Mouse (Mus musculus) CH12.LX (cell line): ENCODE data around the gene B9d1. TPM values are rescaled to one million over a fixed set of nuclear protein-coding genes. Genes with fewer than 3 reads are reported as not detected.

ENCODE experiments used
- DNase-seq: peaks from one replicate; pipeline ENCODE4 v3.0.0-alpha.2; 2013; ENCODE audit errors: extremely low read depth
- H3K27ac ChIP-seq: 2 replicates; pipeline ENCODE4 v1.5.1; 2012; ENCODE audit warnings: low read depth, mild to moderate bottlenecking, control low read depth, moderate library complexity; ENCODE audit not compliant: insufficient read depth
- H3K27me3 ChIP-seq: replicated peaks from 2 replicates; pipeline ENCODE3; 2012; ENCODE audit warnings: inconsistent platforms
- H3K36me3 ChIP-seq, 2 experiments: replicated peaks in 1 of 2; 2 replicates each; pipeline versions ENCODE3 to v1.6.1; 2012; ENCODE audit warnings: inconsistent platforms in 1 of 2, low read length in 1 of 2, mild to moderate bottlenecking in 1 of 2, mixed read lengths in 1 of 2, moderate library complexity in 1 of 2; ENCODE audit not compliant: control insufficient read depth in 1 of 2, insufficient read depth in 1 of 2
- H3K4me1 ChIP-seq, 2 experiments: 2 replicates each; pipeline ENCODE4 v1.6.1; 2012; ENCODE audit warnings: inconsistent platforms in 1 of 2, moderate library complexity in 1 of 2; ENCODE audit not compliant: insufficient read depth in 2 of 2, control insufficient read depth in 1 of 2
- H3K4me2 ChIP-seq: 2 replicates; pipeline ENCODE4 v1.6.1; 2012; ENCODE audit warnings: low read depth, mild to moderate bottlenecking, control low read depth; ENCODE audit not compliant: poor library complexity, insufficient read depth, severe bottlenecking
- H3K4me3 ChIP-seq, 3 experiments: fragments of 150-350 bp in 1 of 3; sonication (generic) in 1 of 3; replicated peaks in 1 of 3; 2 replicates each; pipeline versions ENCODE3 to v1.5.1; 2011 to 2012; ENCODE audit warnings: low read depth in 2 of 3, low read length in 2 of 3, mild to moderate bottlenecking in 2 of 3, moderate library complexity in 2 of 3, control low read depth in 1 of 3, improper control_type of control experiment in 1 of 3, inconsistent platforms in 1 of 3, mixed read lengths in 1 of 3; ENCODE audit not compliant: poor library complexity in 1 of 3
- H3K79me2 ChIP-seq: replicated peaks from 2 replicates; pipeline ENCODE4 v1.6.1; 2012; ENCODE audit warnings: mild to moderate bottlenecking, moderate library complexity; ENCODE audit not compliant: control insufficient read depth, poor library complexity, insufficient read depth, severe bottlenecking; ENCODE audit errors: extremely low read depth
- H3K9ac ChIP-seq: 2 replicates; pipeline ENCODE4 v1.6.1; 2012; ENCODE audit warnings: low read depth, mild to moderate bottlenecking, control low read depth, moderate library complexity; ENCODE audit not compliant: insufficient read depth
- H3K9me3 ChIP-seq: replicated peaks from 2 replicates; pipeline ENCODE3; 2012; ENCODE audit warnings: low read length, inconsistent platforms, mixed read lengths
- CHD1 ChIP-seq: IDR thresholded peaks from 2 replicates; pipeline ENCODE4 v1.6.1; 2012; ENCODE audit warnings: low read depth, low read length, improper control_type of control experiment, inconsistent platforms
- CHD2 ChIP-seq: IDR thresholded peaks from 2 replicates; pipeline ENCODE4 v1.6.1; 2011; ENCODE audit warnings: low read length, improper control_type of control experiment
- E2F4 ChIP-seq: IDR thresholded peaks from 2 replicates; pipeline ENCODE4 v1.6.1; 2011; ENCODE audit warnings: low read depth, low read length, improper control_type of control experiment; ENCODE audit not compliant: insufficient replicate concordance
- ETS1 ChIP-seq: conservative IDR thresholded peaks from 2 replicates; pipeline ENCODE4 v1.6.1; 2012; ENCODE audit warnings: low read depth, mild to moderate bottlenecking, inconsistent platforms, low read length, improper control_type of control experiment, moderate library complexity
- GABPA ChIP-seq: IDR thresholded peaks from 2 replicates; pipeline ENCODE4 v1.6.1; 2012; ENCODE audit warnings: low read depth, low read length, improper control_type of control experiment, inconsistent platforms; ENCODE audit not compliant: insufficient replicate concordance
- JUND ChIP-seq: conservative IDR thresholded peaks from 2 replicates; pipeline ENCODE4 v1.6.1; 2011; ENCODE audit warnings: low read depth, low read length, improper control_type of control experiment
- KAT2A ChIP-seq: IDR thresholded peaks from 2 replicates; pipeline ENCODE4 v1.6.1; 2012; ENCODE audit warnings: low read length, improper control_type of control experiment, inconsistent platforms; ENCODE audit not compliant: insufficient replicate concordance
- MAZ ChIP-seq: IDR thresholded peaks from 2 replicates; pipeline ENCODE4 v1.6.1; 2012; ENCODE audit warnings: low read depth, mild to moderate bottlenecking, inconsistent platforms, low read length, improper control_type of control experiment, moderate library complexity
- MEF2A ChIP-seq: IDR thresholded peaks from 2 replicates; pipeline ENCODE4 v1.6.1; 2014; ENCODE audit warnings: low read depth, mild to moderate bottlenecking, inconsistent platforms, low read length, improper control_type of control experiment, borderline replicate concordance
- MYC ChIP-seq: IDR thresholded peaks from 2 replicates; pipeline ENCODE4 v1.6.1; 2011; ENCODE audit warnings: low read depth, mild to moderate bottlenecking, improper control_type of control experiment, low read length
- NRF1 ChIP-seq: IDR thresholded peaks from 2 replicates; pipeline ENCODE4 v1.6.1; 2014; ENCODE audit warnings: low read depth, mild to moderate bottlenecking, inconsistent platforms, low read length, improper control_type of control experiment, moderate library complexity
- POLR2AphosphoS2 ChIP-seq: IDR thresholded peaks from 2 replicates; pipeline ENCODE4 v1.6.1; 2011; ENCODE audit warnings: low read depth, low read length, improper control_type of control experiment
- SIN3A ChIP-seq: IDR thresholded peaks from 2 replicates; pipeline ENCODE4 v1.6.1; 2012; ENCODE audit warnings: low read length, improper control_type of control experiment, inconsistent platforms
- UBTF ChIP-seq: IDR thresholded peaks from 2 replicates; pipeline ENCODE4 v1.6.1; 2012; ENCODE audit warnings: low read depth, mild to moderate bottlenecking, inconsistent platforms, low read length, improper control_type of control experiment, moderate library complexity
- ZKSCAN1 ChIP-seq: IDR thresholded peaks from 2 replicates; pipeline ENCODE4 v1.6.1; 2012; ENCODE audit warnings: low read depth, inconsistent platforms, low read length, improper control_type of control experiment, borderline replicate concordance
- dilution Hi-C: fragments of 300-500 bp; cut with MboI; formaldehyde crosslinking; loops from 2 replicates; pipeline ENCODE4 v1.14.3; 2020; ENCODE audit warnings: low sequenced_read_pairs; ENCODE audit not compliant: extremely low pct_unique_long_range_greater_than_20kb, extremely low pct_ligation_motif_present
- in situ Hi-C: fragments of 300-500 bp; cut with MboI; formaldehyde crosslinking; loops from 3 replicates; pipeline ENCODE4 v1.14.3; 2019; ENCODE audit warnings: low sequenced_read_pairs, low pct_ligation_motif_present, low pct_unique_long_range_greater_than_20kb, mixed read lengths
- polyA plus RNA-seq: library from polyadenylated mRNA; unstranded; fragments of >175 nt; gene quantifications from 2 replicates; pipeline ENCODE4 v1.2.1, GENCODE M21; 2012; ENCODE audit warnings: low read depth; ENCODE audit not compliant: insufficient read length
- total RNA-seq, 2 experiments: library from RNA; depleted of rRNA; stranded (reverse); fragments of 300-350 nt in 1 of 2; fragments of >200 nt in 1 of 2; gene quantifications; 2 replicates each; pipeline ENCODE4 v1.2.3; 2012 to 2014

Gene B9d1
- total and polyA plus RNA-seq, 3 experiments: 19.2 to 62.9 (median 26.2) TPM

DNA sequence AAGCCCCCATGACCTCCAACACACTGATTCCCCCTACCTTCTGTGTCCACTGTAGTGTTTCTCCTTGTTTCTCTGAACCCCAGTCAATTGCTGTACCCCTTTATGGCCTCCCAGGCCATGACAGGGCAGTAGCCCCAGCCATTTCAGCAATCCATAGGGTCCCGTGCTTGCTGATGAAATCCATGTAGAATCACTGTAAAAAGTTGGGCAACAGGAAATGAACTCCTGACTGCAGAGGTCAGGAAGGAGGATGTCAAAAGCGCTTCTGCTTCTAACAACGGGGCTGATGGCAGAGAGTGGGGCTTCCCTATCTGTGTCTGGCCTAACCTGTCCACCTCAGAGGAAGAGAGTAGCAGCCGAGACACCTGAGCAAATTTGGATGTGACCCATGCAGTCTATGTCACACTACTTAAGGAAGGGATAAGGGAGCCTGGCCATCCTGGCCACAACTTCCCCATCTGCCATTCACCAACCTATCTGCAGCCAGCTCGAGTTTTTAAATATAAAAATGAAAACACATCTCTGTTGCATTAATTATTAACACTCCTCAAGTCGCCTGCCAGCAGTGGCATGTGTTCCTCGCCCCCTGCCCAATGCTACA, 35.5 kb upstream of the B9d1 start:
- in situ Hi-C loops (no loop called here), dilution Hi-C loops (no loop called here)
- Histone ChIP-seq H3K27ac (no peak overlapping the region), H3K4me1 (no peaks in the 10 kb centered on the region), H3K27me3 (peaks cover 42% of the 10 kb centered on the region), H3K9ac (no peak overlapping the region), H3K4me3 (no peak overlapping the region), H3K79me2 (no peaks in the 10 kb centered on the region), H3K4me2 (no peak overlapping the region), H3K36me3 (no peaks in the 10 kb centered on the region), H3K9me3 (no peaks in the 10 kb centered on the region)
- no peak for DNase-seq
- TF ChIP-seq GABPA: no peak

DNA sequence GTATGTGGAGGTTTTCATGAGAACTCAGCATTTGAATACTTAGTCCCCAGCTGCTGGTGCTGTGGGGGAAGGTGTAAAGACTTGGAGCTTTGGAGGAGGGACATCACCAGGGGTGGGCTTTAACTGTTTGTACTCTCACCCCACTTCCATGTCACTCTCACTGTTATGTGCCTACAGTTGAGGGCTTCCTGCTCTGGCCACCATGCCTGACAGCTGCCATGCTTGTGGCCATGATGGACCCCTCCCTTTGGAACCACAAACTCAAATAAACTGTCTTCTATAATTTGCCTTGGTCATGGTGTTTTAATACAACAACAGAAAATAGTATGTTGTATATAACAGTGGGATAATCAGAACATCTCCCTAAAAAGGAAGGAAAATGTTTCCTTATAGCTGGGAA, 34.1 kb upstream of the B9d1 start:
- no peak overlapping the region for H3K4me3 ChIP-seq
- H3K27ac ChIP-seq: no peak overlapping the region
- no peaks in the 10 kb centered on the region for H3K4me1 ChIP-seq
- in situ Hi-C loops (no loop called here), dilution Hi-C loops (no loop called here)
- peaks cover 39% of the 10 kb centered on the region for H3K27me3 ChIP-seq
- TF ChIP-seq JUND: no peak
- no peak for TF ChIP-seq MEF2A
- TF ChIP-seq ZKSCAN1: no peak
- no peak for TF ChIP-seq ETS1
- no peak for TF ChIP-seq SIN3A
- TF ChIP-seq CHD2: no peak
- TF ChIP-seq NRF1: no peak
- TF ChIP-seq POLR2AphosphoS2: no peak
- no peak for TF ChIP-seq CHD1
- TF ChIP-seq MAZ: no peak
- TF ChIP-seq MYC: no peak
- TF ChIP-seq KAT2A: no peak
- no peak for TF ChIP-seq E2F4
- no peak for TF ChIP-seq UBTF
- no peaks in the 10 kb centered on the region for H3K9me3 ChIP-seq
- no peak overlapping the region for H3K9ac ChIP-seq
- no peak for DNase-seq
- H3K4me2 ChIP-seq: no peak overlapping the region
- no peaks in the 10 kb centered on the region for H3K79me2 ChIP-seq
- H3K36me3 ChIP-seq: no peaks in the 10 kb centered on the region
